Mouse (Mus musculus): ENCODE measurements around the gene Dab2ip. TPM values are rescaled to one million over a fixed set of nuclear protein-coding genes. Genes with fewer than 3 reads are reported as not detected.

Gene Dab2ip
- total RNA-seq, 2 experiments from 2014 or later, result 103 to 118 TPM

- DNase-seq (ENCODE audit: extremely low spot score in 1 of 2, low spot score in 1 of 2), result no peak
Observed at GRCm38 (mm10) chr2:35770541-35770940, 212.5 kb downstream of the Dab2ip start.

- DNase-seq (ENCODE audit: extremely low spot score in 1 of 2, low spot score in 1 of 2), result no peak
Observed at GRCm38 (mm10) chr2:35775651-35776055, 217.6 kb downstream of the Dab2ip start.

- no peak for DNase-seq (ENCODE audit: extremely low spot score in 1 of 2, low spot score in 1 of 2)
Observed at GRCm38 (mm10) chr2:35776935-35777334, 218.9 kb downstream of the Dab2ip start.

GRCm38 (mm10) chr2:35779266-35779665, 221.2 kb downstream of the Dab2ip start:
- no peak for DNase-seq (ENCODE audit: extremely low spot score in 1 of 2, low spot score in 1 of 2)

Other genes starting within 250 kb of the Dab2ip start
- gene Stom, start 221.3 kb upstream of the Dab2ip start, total RNA-seq (2021), result 1 to 10 TPM; 8.0 to 8.9 TPM
- gene 4930568D16Rik, start 190.5 kb upstream of the Dab2ip start, total RNA-seq (2021), result not detected
- gene 4930402F06Rik, start 161.1 kb upstream of the Dab2ip start, total RNA-seq (2021), result not detected
- 1 to 10 TPM; 2.0 to 3.9 TPM for gene Ggta1, start 95.0 kb upstream of the Dab2ip start, total RNA-seq (2021)